Mouse (Mus musculus) bone marrow macrophage, adult 2 months (primary cell): ENCODE data around the gene Vgll4. TPM values are rescaled to one million over a fixed set of nuclear protein-coding genes. Genes with fewer than 3 reads are reported as not detected.
"Not testable (repeated sequence)": the region's sequence is repeated elsewhere in the genome, so short reads cannot be mapped to it uniquely, and the experiment has no call there.

ENCODE experiments used
- H3K27ac ChIP-seq: 2 replicates; pipeline ENCODE4 v1.5.1; 2012; ENCODE audit warnings: low read depth, low read length; ENCODE audit not compliant: insufficient read depth
- H3K4me1 ChIP-seq: 2 replicates; pipeline ENCODE4 v1.6.1; 2012; ENCODE audit warnings: low read length; ENCODE audit not compliant: control insufficient read depth, insufficient read depth
- H3K4me3 ChIP-seq: 2 replicates; pipeline ENCODE4 v1.5.1; 2012; ENCODE audit warnings: mild to moderate bottlenecking, low read length, moderate library complexity; ENCODE audit not compliant: insufficient read depth
- CTCF ChIP-seq: IDR thresholded peaks from 2 replicates; pipeline ENCODE4 v1.5.1; 2012; ENCODE audit warnings: low read depth, mild to moderate bottlenecking, low read length, moderate library complexity
- POLR2A ChIP-seq: IDR thresholded peaks from 2 replicates; pipeline ENCODE4 v1.6.1; 2012; ENCODE audit warnings: mild to moderate bottlenecking, low read depth, low read length, borderline replicate concordance
- polyA plus RNA-seq: library from polyadenylated mRNA; stranded (reverse); fragments of >200 nt; gene quantifications from 2 replicates; pipeline ENCODE4 v1.2.4, GENCODE M21; 2012; ENCODE audit not compliant: missing spikeins, insufficient read depth, insufficient read length

Gene Vgll4
- polyA plus RNA-seq, 1 experiment: 39.5 TPM

DNA sequence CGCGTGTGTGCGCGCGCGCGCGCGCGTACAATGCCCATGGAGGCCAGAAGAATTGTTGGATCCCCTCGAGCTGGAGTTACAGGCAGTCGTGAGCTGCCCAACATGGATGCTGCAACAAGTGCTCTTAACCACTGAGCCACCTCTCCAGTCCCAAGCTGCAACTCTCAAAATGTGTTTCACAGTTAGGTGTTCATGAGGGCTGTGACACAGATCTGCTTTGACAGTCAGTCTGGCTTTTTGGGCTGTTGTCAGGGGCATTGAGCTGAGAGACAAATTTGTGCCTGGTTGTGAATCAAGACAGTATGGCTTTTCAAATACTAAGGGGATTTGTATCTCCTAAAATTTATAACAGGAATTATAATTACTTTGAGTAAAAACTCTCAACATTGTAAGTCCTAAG is 78.5 kb downstream of the Vgll4 start:
- TF ChIP-seq CTCF (no peak), POLR2A (no peak)
- H3K4me1 ChIP-seq: peaks cover 44% of the 10 kb centered on the region
- H3K4me3 ChIP-seq: no peak overlapping the region
- no peak overlapping the region for H3K27ac ChIP-seq

DNA sequence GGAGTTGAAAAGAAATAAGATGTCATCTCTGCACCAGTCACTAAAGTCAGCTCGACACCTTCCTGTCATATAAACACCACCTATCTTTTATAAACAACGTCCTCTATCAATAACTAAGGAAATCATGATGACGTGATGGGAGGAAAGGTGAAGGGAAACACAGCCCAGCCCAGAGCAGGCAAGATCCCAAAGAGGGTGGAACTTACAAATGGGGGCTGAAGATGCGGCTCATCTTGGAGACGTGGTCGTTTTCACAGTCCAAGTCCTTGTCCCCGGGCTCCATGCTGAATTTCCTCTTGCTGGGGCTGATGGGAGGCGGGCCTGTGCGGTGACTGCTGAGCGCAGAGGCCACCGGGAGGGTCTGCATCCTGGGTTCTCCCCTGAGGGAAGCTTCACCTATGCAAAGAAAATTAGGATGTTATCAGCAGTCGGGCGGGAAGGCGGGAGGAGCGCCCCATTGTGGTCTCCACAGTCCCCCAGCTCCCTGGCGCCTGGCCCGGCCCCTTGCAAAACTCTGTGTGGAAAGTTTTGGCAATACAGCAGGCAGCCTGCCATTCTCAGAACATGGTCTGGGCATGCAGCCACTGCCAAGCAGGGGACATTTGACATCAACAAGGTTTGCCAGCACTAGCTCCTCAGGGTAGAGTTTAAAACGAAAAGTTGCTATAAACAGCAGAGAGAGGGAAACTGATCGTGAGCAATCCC is 79.2 kb downstream of the Vgll4 start:
- H3K4me1 ChIP-seq: peaks cover 46% of the 10 kb centered on the region
- no peak for TF ChIP-seq POLR2A
- TF ChIP-seq CTCF: no peak
- no peak overlapping the region for H3K4me3 ChIP-seq
- no peak overlapping the region for H3K27ac ChIP-seq

- not testable (repeated sequence) for H3K4me3 ChIP-seq, H3K27ac ChIP-seq
- H3K4me1 ChIP-seq: peaks cover 41% of the 10 kb centered on the region
Measured at GRCm38 (mm10) chr6:114889971-114890370, 79.8 kb downstream of the Vgll4 start.

DNA sequence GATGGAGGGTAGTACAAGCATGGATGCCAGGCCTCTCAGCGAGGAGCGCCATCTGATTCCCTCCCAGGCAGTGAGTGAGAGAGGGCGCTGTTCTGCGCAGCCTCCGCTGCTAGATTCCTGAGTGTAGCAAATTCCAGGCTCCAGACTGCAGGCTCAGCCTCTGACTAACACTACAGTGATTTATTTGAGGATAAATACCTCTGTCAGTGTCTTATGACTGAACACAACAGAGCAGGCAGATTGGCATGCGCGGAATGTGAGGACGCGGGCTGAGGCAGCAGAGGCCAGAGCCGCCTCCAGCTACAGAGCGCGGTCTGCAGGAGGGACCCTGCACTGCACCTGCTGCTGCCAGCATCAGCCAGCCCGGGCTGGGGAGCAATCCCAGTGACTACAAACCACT is 80.9 kb downstream of the Vgll4 start:
- Histone ChIP-seq H3K27ac (no peak overlapping the region), H3K4me1 (peaks cover 32% of the 10 kb centered on the region), H3K4me3 (no peak overlapping the region)
- no peak for TF ChIP-seq CTCF
- no peak for TF ChIP-seq POLR2A

- Histone ChIP-seq H3K4me1 (peaks cover 22% of the 10 kb centered on the region), H3K4me3 (no peak overlapping the region), H3K27ac (no peak overlapping the region)
- TF ChIP-seq POLR2A: no peak
- no peak for TF ChIP-seq CTCF
Measured at GRCm38 (mm10) chr6:114886504-114887361, 83.1 kb downstream of the Vgll4 start.

DNA sequence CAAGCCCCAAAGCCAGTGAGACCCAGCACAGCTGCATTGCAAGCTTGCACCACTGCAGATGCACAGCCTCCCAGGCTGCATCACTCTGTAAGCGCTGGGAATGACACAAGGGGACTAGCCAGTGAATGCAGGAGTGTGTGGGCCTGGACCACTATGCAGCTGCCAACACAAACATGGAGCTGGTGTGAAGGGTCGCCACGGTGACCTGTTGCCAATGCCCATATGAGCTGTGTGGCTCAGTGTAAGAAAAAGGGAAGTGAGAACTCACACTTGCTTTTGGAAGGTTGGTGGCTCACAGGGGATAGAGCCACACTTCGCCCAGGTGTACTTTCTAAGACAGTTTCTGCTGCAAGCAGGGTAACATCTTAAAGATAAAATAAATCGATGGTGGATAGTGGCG is 83.8 kb downstream of the Vgll4 start:
- peaks cover 16% of the 10 kb centered on the region for H3K4me1 ChIP-seq
- no peak overlapping the region for H3K4me3 ChIP-seq
- no peak for TF ChIP-seq POLR2A
- no peak for TF ChIP-seq CTCF
- H3K27ac ChIP-seq: no peak overlapping the region

DNA sequence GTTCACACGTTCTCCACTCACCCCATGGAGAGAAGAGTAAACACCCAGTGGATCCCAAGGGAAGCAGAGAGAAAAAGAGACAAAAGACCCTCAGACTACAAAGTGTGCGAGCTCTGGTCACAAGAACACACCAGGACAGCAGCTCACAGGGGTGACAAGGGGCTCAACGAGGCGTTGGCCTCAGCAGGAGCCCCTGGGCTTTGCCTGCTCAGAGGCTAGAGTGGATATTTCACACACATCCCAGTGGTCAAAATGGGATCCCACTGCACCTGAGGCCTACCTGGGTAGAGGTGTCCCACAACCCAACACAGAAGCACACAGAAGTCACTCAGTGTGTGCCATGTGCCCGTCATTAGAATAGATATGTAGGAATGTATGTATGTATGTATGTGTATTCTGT is 84.7 kb downstream of the Vgll4 start:
- TF ChIP-seq CTCF (no peak), POLR2A (no peak)
- Histone ChIP-seq H3K27ac (no peak overlapping the region), H3K4me1 (peaks cover 13% of the 10 kb centered on the region), H3K4me3 (no peak overlapping the region)

DNA sequence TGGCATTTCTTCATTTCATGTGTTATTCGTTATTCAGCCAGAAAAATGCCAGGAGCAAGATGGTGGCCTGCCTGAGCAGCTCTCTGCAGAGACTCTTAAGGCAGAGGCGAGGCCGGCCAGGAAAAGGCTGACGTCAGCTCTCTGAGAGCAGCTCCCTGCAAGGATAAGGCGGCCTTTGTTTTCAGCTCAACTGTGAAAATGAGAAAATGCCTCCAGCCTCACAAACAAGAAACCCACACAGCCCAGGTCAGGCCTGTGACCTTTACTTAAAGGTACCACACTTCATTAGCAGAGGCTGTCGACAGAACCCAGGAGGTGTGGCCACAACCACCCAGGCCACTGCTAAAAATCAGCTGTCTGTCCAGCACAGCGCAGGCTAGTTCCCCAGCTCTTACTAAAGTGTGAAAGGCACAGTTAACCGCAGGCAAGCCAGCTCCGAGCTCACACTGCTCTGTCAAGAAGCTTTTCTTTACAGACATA is 86.5 kb downstream of the Vgll4 start:
- TF ChIP-seq POLR2A: no peak
- no peak for TF ChIP-seq CTCF
- H3K4me3 ChIP-seq: no peak overlapping the region
- peaks cover 13% of the 10 kb centered on the region for H3K4me1 ChIP-seq
- no peak overlapping the region for H3K27ac ChIP-seq

- H3K27ac ChIP-seq: no peak overlapping the region
- peaks cover 13% of the 10 kb centered on the region for H3K4me1 ChIP-seq
- no peak for TF ChIP-seq POLR2A
- no peak overlapping the region for H3K4me3 ChIP-seq
Measured at GRCm38 (mm10) chr6:114882675-114883074, 87.1 kb downstream of the Vgll4 start.

- Histone ChIP-seq H3K27ac (no peak overlapping the region), H3K4me3 (no peak overlapping the region), H3K4me1 (peaks cover 11% of the 10 kb centered on the region)
- TF ChIP-seq POLR2A: no peak
- TF ChIP-seq CTCF: no peak
Measured at GRCm38 (mm10) chr6:114882212-114882611, 87.6 kb downstream of the Vgll4 start.
